Mouse (Mus musculus) ES-E14 (cell line): ENCODE measurements around the gene Smarcc1.

ENCODE experiments used
- MAFK ChIP-seq: IDR thresholded peaks from 2 replicates; pipeline ENCODE4 v1.6.1; 2014; ENCODE audit warnings: mild to moderate bottlenecking, low read depth, low read length, inconsistent platforms; ENCODE audit not compliant: insufficient read depth
- ZC3H11A ChIP-seq: IDR thresholded peaks from 2 replicates; pipeline ENCODE4 v1.6.1; 2012; ENCODE audit warnings: low read depth, mild to moderate bottlenecking, inconsistent platforms, low read length, borderline replicate concordance

- TF ChIP-seq MAFK (no peak), ZC3H11A (no peak)
Measured at GRCm38 (mm10) chr9:110206437-110206836, 88.9 kb downstream of the Smarcc1 start.
